Mouse (Mus musculus) erythroid progenitor cell, adult 5-6 weeks (primary cell): ENCODE data around the gene Fmod. TPM values are rescaled to one million over a fixed set of nuclear protein-coding genes. Genes with fewer than 3 reads are reported as not detected.
A peak's percentile ranks its signal among the peaks of the same experiment; 100 is the strongest.

Experiments used
- ATAC-seq: replicated peaks from 2 replicates; pipeline ENCODE4 v1.8.0; 2016; ENCODE audit warnings: moderate number of reproducible peaks, mild to moderate bottlenecking, moderate TSS enrichment, inconsistent platforms; ENCODE audit not compliant: poor library complexity, low FRiP score, severe bottlenecking
- total RNA-seq, 2 experiments: library from RNA; stranded (forward) in 1 of 2; stranded (reverse) in 1 of 2; fragments of 150-400 nt in 1 of 2; fragments of 186-747, 209-891 nt in 1 of 2; gene quantifications; 2 replicates each; pipeline versions ENCODE4 v1.2.3 to v1.2.4; 2015 to 2017; ENCODE audit warnings: low replicate concordance in 2 of 2

Gene Fmod
- total RNA-seq (2015; ENCODE audit: low replicate concordance) (not detected in 2 replicates), total RNA-seq (2017; ENCODE audit: low replicate concordance) (not detected in 2 replicates)

- no peak for ATAC-seq
These were observed at the start of gene Fmod for GRCm38 (mm10) chr1:134037172-134037571. TSS of gene Fmod (plus strand) at chr1:134037254.

- no peak for ATAC-seq
These were observed 48.2 kb upstream of the Fmod start for GRCm38 (mm10) chr1:133988845-133989244.

- ATAC-seq: no peak
These were observed 45.8 kb upstream of the Fmod start for GRCm38 (mm10) chr1:133991277-133991676.

- ATAC-seq: no peak
These were observed 31.6 kb upstream of the Fmod start for GRCm38 (mm10) chr1:134005490-134005889.

GRCm38 (mm10) chr1:134006105-134006764 is 30.8 kb upstream of the Fmod start:
- no peak for ATAC-seq

- no peak for ATAC-seq
These were observed 12.6 kb upstream of the Fmod start for GRCm38 (mm10) chr1:134024293-134024971.

- no peak for ATAC-seq
These were observed 11.1 kb upstream of the Fmod start for GRCm38 (mm10) chr1:134025975-134026374.

GRCm38 (mm10) chr1:134026741-134027140 is 10.3 kb upstream of the Fmod start:
- no peak for ATAC-seq

GRCm38 (mm10) chr1:134028161-134028846 is 8.8 kb upstream of the Fmod start:
- no peak for ATAC-seq

GRCm38 (mm10) chr1:134036492-134036891 is 562 bp upstream of the Fmod start:
- no peak for ATAC-seq

- ATAC-seq: no peak
These were observed 1.3 kb downstream of the Fmod start for GRCm38 (mm10) chr1:134038336-134038735.

GRCm38 (mm10) chr1:134039361-134039760 is 2.3 kb downstream of the Fmod start:
- no peak for ATAC-seq

- no peak for ATAC-seq
These were observed 4.8 kb downstream of the Fmod start for GRCm38 (mm10) chr1:134041900-134042299.

GRCm38 (mm10) chr1:134042341-134042740 is 5.3 kb downstream of the Fmod start:
- ATAC-seq: no peak

GRCm38 (mm10) chr1:134044805-134045204 is 7.8 kb downstream of the Fmod start:
- ATAC-seq: no peak

GRCm38 (mm10) chr1:134045971-134046370 is 8.9 kb downstream of the Fmod start:
- ATAC-seq: no peak

- no peak for ATAC-seq
These were observed 9.3 kb downstream of the Fmod start for GRCm38 (mm10) chr1:134046387-134046786.

- ATAC-seq: no peak
These were observed 10.4 kb downstream of the Fmod start for GRCm38 (mm10) chr1:134047431-134047830.

- peak; percentile 78 for ATAC-seq
These were observed 11.7 kb downstream of the Fmod start for GRCm38 (mm10) chr1:134048759-134049158.

GRCm38 (mm10) chr1:134049542-134049941 is 12.5 kb downstream of the Fmod start:
- no peak for ATAC-seq

GRCm38 (mm10) chr1:134053207-134053606 is 16.2 kb downstream of the Fmod start:
- peak; percentile 84 for ATAC-seq
